Mouse (Mus musculus) lung, adult 2 months (tissue): ENCODE measurements around the gene Ptges.
"Not testable (repeated sequence)": the region's sequence is repeated elsewhere in the genome, so short reads cannot be mapped to it uniquely, and the experiment has no call there.

Source experiments
- CTCF ChIP-seq: fragments of 200-500 bp; IDR thresholded peaks from 2 replicates; pipeline ENCODE4 v1.5.1; 2011; ENCODE audit warnings: mild to moderate bottlenecking, low read length, control low read depth; ENCODE audit not compliant: insufficient read depth
- POLR2A ChIP-seq: fragments of 200-500 bp; IDR thresholded peaks from 2 replicates; pipeline ENCODE4 v1.6.1; 2011; ENCODE audit warnings: low read depth, mild to moderate bottlenecking, control low read depth, low read length, borderline replicate concordance; ENCODE audit errors: extremely low read depth

GRCm38 (mm10) chr2:30930846-30931245 is 1.2 kb upstream of the Ptges start:
- TF ChIP-seq POLR2A, CTCF: not testable (repeated sequence)
